Mouse (Mus musculus): ENCODE measurements around the gene Echdc1.
"Not testable (repeated sequence)": the region's sequence is repeated elsewhere in the genome, so short reads cannot be mapped to it uniquely, and the experiment has no call there.

Echdc1 gene

GRCm38 (mm10) chr10:29313064-29313638 lies at the start of gene Echdc1:
TSS of gene Echdc1 (plus strand) at chr10:29313166.
- peak; percentile 93 to 94 for DNase-seq

GRCm38 (mm10) chr10:29281736-29282135 lies 31.2 kb upstream of the Echdc1 start:
- DNase-seq = no peak

GRCm38 (mm10) chr10:29285757-29286156 lies 27.2 kb upstream of the Echdc1 start:
- DNase-seq = no peak

GRCm38 (mm10) chr10:29302230-29302629 lies 10.7 kb upstream of the Echdc1 start:
- no peak for DNase-seq

- no peak for DNase-seq
Measured at GRCm38 (mm10) chr10:29311480-29312219, 1.3 kb upstream of the Echdc1 start.

- no peak for DNase-seq
Measured at GRCm38 (mm10) chr10:29313905-29314304, 939 bp downstream of the Echdc1 start.

GRCm38 (mm10) chr10:29324817-29325216 lies 11.9 kb downstream of the Echdc1 start:
- DNase-seq = no peak

- DNase-seq = peak in 1 of 2 experiments; percentile 28
Measured at GRCm38 (mm10) chr10:29333836-29334235, 20.9 kb downstream of the Echdc1 start.

GRCm38 (mm10) chr10:29338355-29339056 lies 25.5 kb downstream of the Echdc1 start:
- peak; percentile 78 to 83 for DNase-seq

- no peak for DNase-seq
Measured at GRCm38 (mm10) chr10:29344232-29344631, 31.3 kb downstream of the Echdc1 start.

GRCm38 (mm10) chr10:29346638-29347037 lies 33.7 kb downstream of the Echdc1 start:
- DNase-seq = no peak

GRCm38 (mm10) chr10:29351420-29351819 lies 38.5 kb downstream of the Echdc1 start:
- no peak for DNase-seq

GRCm38 (mm10) chr10:29352575-29352974 lies 39.6 kb downstream of the Echdc1 start:
- no peak for DNase-seq

- DNase-seq = peak; percentile 45 to 47
Measured at GRCm38 (mm10) chr10:29354183-29354582, 41.2 kb downstream of the Echdc1 start.

- peak; percentile 14 to 24 for DNase-seq
Measured at GRCm38 (mm10) chr10:29361095-29361463, 48.1 kb downstream of the Echdc1 start.

GRCm38 (mm10) chr10:29361464-29362196 lies 48.7 kb downstream of the Echdc1 start:
- peak; percentile 96 for DNase-seq

GRCm38 (mm10) chr10:29362197-29362900 lies 49.4 kb downstream of the Echdc1 start, which contains the start of gene Rnf146:
TSS of gene Rnf146 (minus strand) at chr10:29362442.
- DNase-seq = no peak

GRCm38 (mm10) chr10:29374065-29374464 lies 61.1 kb downstream of the Echdc1 start:
- peak; percentile 63 to 65 for DNase-seq

- DNase-seq = no peak
Measured at GRCm38 (mm10) chr10:29381558-29381957, 68.6 kb downstream of the Echdc1 start.

- not testable (repeated sequence) for DNase-seq
Measured at GRCm38 (mm10) chr10:29394890-29395289, 81.9 kb downstream of the Echdc1 start.
